Mouse (Mus musculus) midbrain, embryonic 14.5 days (tissue): ENCODE results near the gene Stx8. TPM values are rescaled to one million over a fixed set of nuclear protein-coding genes. Genes with fewer than 3 reads are reported as not detected.

Source experiments
- ATAC-seq: fragments of 200-750 bp; cut with Nextera tagmentation; 2 replicates; pipeline ENCODE4 v1.8.0; 2017; ENCODE audit warnings: moderate number of reproducible peaks, moderate library complexity; ENCODE audit not compliant: low FRiP score, low TSS enrichment
- DNase-seq: peaks from one replicate; pipeline ENCODE4 v3.0.0-alpha.2; 2015
- H3K27ac ChIP-seq: fragments of 300-500 bp; sonication (generic); replicated peaks from 2 replicates; pipeline ENCODE4 v1.5.1; 2014; ENCODE audit warnings: mild to moderate bottlenecking, low read depth, low read length, moderate library complexity
- H3K27me3 ChIP-seq: fragments of 300-500 bp; sonication (generic); 2 replicates; pipeline ENCODE4 v1.6.1; 2014; ENCODE audit warnings: low read length, control low read depth, mixed read lengths; ENCODE audit not compliant: control insufficient read depth, insufficient read depth
- H3K36me3 ChIP-seq: fragments of 300-500 bp; sonication (generic); 2 replicates; pipeline ENCODE4 v1.6.1; 2014; ENCODE audit warnings: low read length, control low read depth; ENCODE audit not compliant: control insufficient read depth, insufficient read depth
- H3K4me1 ChIP-seq: fragments of 300-500 bp; sonication (generic); 2 replicates; pipeline ENCODE4 v1.6.1; 2014; ENCODE audit warnings: mild to moderate bottlenecking, antibody characterized with exemption, low read length, control low read depth; ENCODE audit not compliant: control insufficient read depth, insufficient read depth
- H3K4me2 ChIP-seq: fragments of 300-500 bp; sonication (generic); 2 replicates; pipeline ENCODE4 v1.6.1; 2014; ENCODE audit warnings: mild to moderate bottlenecking, low read length, moderate library complexity
- H3K4me3 ChIP-seq: fragments of 300-500 bp; sonication (generic); replicated peaks from 2 replicates; pipeline ENCODE4 v1.5.1; 2014; ENCODE audit warnings: low read depth, low read length
- H3K9ac ChIP-seq: fragments of 300-500 bp; sonication (generic); replicated peaks from 2 replicates; pipeline ENCODE4 v1.6.1; 2014; ENCODE audit warnings: mild to moderate bottlenecking, low read length, moderate library complexity
- H3K9me3 ChIP-seq: fragments of 300-500 bp; sonication (generic); 2 replicates; pipeline ENCODE4 v1.6.1; 2016; ENCODE audit warnings: low read length, control low read depth, mixed read lengths; ENCODE audit not compliant: control insufficient read depth
- WGBS: fragments of 180-500 bp; shearing (Covaris S2); extraction: QIAGEN DNeasy Blood & Tissue Kit; methylation state at CpG from one replicate; pipeline ENCODE4 v1.1.7; 2014; 5-methylcytosine and 5-hydroxymethylcytosine counted together
- polyA plus RNA-seq: library from polyadenylated mRNA; unstranded; fragments of >200 nt; fragmentation: Nextera tagmentation; extraction: Ambion mirVana; gene quantifications from 2 replicates; pipeline ENCODE4 v1.2.1, GENCODE M21; 2014

Stx8 gene
- polyA plus RNA-seq, 1 experiment from 2014 or later = 64.2 TPM

DNA sequence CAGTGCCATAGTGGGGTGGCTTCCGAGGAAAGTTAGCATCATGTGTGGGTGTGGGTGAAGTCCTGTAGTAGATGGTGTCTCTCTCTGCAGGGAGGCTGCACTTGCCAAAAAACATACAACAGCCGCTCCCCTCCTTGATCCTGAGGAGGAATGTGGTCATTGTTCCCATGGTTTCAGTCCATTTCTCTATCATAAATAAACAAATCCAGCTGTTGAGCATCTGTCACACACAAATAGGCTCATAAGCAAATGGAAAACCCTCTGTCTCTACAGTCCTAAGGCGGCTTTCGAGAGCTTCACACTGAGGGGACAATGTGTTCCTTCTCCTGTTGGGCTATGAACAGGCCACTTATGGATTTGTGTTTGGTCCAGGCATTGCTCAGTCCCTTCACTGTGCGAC, 56.9 kb downstream of the Stx8 start:
- Histone ChIP-seq H3K27me3 (no peaks in the 10 kb centered on the region), H3K27ac (no peak overlapping the region), H3K9me3 (no peaks in the 10 kb centered on the region), H3K4me1 (no peaks in the 10 kb centered on the region), H3K4me3 (no peak overlapping the region), H3K36me3 (no peaks in the 10 kb centered on the region), H3K9ac (no peak overlapping the region), H3K4me2 (no peak overlapping the region)
- ATAC-seq (no peak), DNase-seq (no peak)
- WGBS = 89% methylated on average over 5 of the region's 5 CpGs

DNA sequence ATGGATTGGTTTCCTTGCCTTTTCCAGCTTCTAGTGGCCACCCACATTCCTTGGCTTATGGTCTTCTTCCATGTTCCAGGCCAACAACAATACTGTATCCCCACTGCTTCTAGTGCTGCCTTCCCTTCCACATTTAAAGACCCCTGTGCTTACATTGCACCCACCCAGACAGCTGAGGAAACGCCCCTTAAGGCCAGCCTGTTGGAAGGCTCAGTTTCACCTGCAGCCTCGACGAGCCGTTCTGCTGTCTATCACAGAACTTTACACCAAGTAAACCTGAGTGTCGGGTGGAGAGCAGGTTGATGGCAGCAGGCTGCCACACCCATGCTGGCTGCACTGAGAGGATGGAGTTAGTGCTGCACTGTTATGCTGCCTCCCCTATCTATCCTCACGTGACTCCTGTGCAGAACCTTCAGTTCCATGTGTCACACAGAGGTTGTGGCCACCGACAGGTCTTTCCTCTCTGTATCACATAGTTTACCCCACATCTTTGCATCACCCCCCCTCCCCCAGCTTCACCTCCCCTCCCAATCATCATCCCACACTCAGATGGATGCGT, 57.9 kb downstream of the Stx8 start:
- no peak overlapping the region for H3K27ac ChIP-seq
- 89% methylated on average over 8 of the region's 8 CpGs for WGBS
- DNase-seq (no peak), ATAC-seq (no peak)
- no peaks in the 10 kb centered on the region for H3K27me3 ChIP-seq
- no peaks in the 10 kb centered on the region for H3K9me3 ChIP-seq
- H3K4me2 ChIP-seq = no peak overlapping the region
- H3K4me1 ChIP-seq = no peaks in the 10 kb centered on the region
- no peak overlapping the region for H3K9ac ChIP-seq
- no peak overlapping the region for H3K4me3 ChIP-seq
- H3K36me3 ChIP-seq = no peaks in the 10 kb centered on the region

DNA sequence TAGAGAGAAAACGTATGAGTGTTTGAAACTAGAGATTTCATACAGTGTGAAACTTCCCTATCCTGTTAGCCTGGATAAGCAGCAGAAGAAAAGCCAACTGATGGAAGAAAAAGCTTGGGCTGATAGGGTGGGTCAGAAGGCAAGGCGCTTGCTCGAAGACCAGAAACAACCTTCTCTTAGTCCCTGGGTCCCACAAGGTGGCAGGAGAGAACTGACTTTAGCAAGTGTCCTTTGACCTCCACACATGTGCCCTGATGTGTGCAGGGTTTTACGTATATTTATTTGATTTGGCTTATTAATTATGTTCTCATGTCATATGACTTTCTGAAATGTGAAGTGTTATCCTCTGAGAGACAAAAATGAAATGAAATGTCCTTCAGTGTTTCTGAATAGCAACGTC, 60.6 kb downstream of the Stx8 start:
- Histone ChIP-seq H3K9me3 (no peaks in the 10 kb centered on the region), H3K36me3 (no peaks in the 10 kb centered on the region), H3K4me1 (no peaks in the 10 kb centered on the region), H3K4me2 (no peak overlapping the region), H3K27ac (no peak overlapping the region), H3K4me3 (no peak overlapping the region), H3K27me3 (no peaks in the 10 kb centered on the region), H3K9ac (no peak overlapping the region)
- 85% methylated on average over 5 of the region's 5 CpGs for WGBS
- no peak for DNase-seq
- ATAC-seq = no peak

DNA sequence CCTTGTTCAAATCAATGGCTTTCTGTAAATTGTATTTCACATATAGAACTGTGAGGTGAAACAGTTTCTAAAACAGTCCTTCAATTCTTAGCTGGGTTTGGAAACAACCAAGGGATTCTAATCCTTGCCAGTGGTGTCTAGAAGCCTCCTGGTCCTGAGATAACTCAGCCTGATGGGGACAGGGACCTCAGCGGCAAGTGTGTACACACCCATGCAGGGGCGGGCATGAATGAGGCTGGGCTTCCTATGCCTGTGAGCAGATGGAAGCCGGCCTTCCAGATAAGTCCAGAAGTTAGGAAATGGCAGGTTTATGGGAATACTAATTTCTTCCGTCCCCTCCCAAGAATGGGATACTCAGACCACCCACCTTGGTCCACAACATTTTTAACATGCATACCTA, 63.1 kb downstream of the Stx8 start:
- 79% methylated on average over 4 of the region's 4 CpGs for WGBS
- ATAC-seq (no peak), DNase-seq (no peak)
- Histone ChIP-seq H3K4me2 (no peak overlapping the region), H3K9me3 (no peaks in the 10 kb centered on the region), H3K27me3 (no peaks in the 10 kb centered on the region), H3K27ac (no peak overlapping the region), H3K9ac (no peak overlapping the region), H3K4me1 (no peaks in the 10 kb centered on the region), H3K4me3 (no peak overlapping the region), H3K36me3 (no peaks in the 10 kb centered on the region)

DNA sequence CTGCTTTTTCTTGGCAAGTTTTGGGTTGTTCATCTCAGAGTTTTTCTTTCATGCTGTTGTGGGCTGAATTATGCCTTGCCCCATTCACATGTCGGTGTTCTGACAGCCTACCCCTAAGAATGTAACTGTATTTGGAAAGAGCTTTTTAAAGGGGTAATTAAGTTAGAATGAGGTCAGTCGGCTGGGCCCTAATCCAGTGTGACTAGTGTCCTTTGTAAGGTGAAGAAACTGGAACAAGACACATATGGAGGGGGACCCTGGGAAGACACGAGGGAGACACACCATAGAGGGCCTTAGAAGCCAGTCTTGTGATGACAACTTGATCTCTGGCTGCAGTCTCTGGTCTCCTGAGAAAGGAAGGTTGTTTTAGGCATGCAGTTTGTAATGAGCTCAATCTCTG, 63.9 kb downstream of the Stx8 start:
- Histone ChIP-seq H3K9me3 (no peaks in the 10 kb centered on the region), H3K27me3 (no peaks in the 10 kb centered on the region), H3K27ac (no peak overlapping the region), H3K4me2 (no peak overlapping the region), H3K36me3 (no peaks in the 10 kb centered on the region), H3K9ac (no peak overlapping the region), H3K4me1 (no peaks in the 10 kb centered on the region), H3K4me3 (no peak overlapping the region)
- DNase-seq (no peak), ATAC-seq (no peak)
- WGBS = 8% methylated on average over 3 of the region's 3 CpGs

DNA sequence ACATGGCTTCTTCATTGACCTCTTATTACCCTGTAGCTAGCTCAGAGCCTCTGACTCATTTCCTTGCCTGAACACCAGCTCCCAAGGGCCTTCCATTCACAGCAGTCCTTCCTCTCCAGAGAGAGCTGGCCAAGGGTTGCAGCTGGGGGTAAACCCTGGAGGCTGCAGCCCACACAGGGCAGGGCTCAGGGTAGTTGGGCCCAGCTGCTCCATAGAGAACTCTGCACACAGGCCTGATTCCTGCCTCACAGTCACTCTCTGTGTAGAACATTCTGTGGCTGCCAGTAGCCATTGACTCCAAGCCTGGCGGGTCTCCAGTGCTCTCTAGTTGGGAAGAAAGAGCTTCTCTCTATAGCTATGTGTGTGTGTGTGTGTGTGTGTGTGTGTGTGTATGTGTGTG, 64.8 kb downstream of the Stx8 start:
- DNase-seq = no peak
- Histone ChIP-seq H3K36me3 (no peaks in the 10 kb centered on the region), H3K9ac (no peak overlapping the region), H3K4me2 (no peak overlapping the region), H3K4me3 (no peak overlapping the region), H3K4me1 (no peaks in the 10 kb centered on the region), H3K27me3 (no peaks in the 10 kb centered on the region), H3K27ac (no peak overlapping the region), H3K9me3 (no peaks in the 10 kb centered on the region)
- ATAC-seq = no peak
- 94% methylated on average over 1 of the region's 1 CpGs for WGBS

DNA sequence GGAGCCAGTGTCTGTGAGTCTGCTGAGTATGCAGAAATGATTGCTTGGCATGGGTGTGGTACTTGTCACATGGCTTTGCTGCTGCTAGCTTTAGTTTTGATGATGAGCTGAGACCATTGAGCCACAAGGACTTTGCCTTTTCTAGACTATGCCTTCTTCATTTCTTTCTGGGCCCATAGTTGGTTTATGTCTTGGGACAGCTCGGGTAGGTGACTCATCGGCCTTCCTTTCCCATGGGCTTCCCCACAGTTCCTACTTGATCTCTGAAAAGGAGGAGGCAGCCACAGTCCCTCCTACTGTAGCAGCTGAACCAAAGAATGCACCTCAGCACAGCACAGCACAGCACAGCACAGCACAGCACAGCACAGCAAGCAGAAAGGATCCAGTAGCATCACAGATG, 66.5 kb downstream of the Stx8 start:
- H3K4me3 ChIP-seq = no peak overlapping the region
- no peaks in the 10 kb centered on the region for H3K27me3 ChIP-seq
- no peaks in the 10 kb centered on the region for H3K4me1 ChIP-seq
- no peak overlapping the region for H3K27ac ChIP-seq
- ATAC-seq (no peak), DNase-seq (no peak)
- no peaks in the 10 kb centered on the region for H3K9me3 ChIP-seq
- H3K36me3 ChIP-seq = no peaks in the 10 kb centered on the region
- WGBS = 98% methylated on average over 2 of the region's 2 CpGs
- H3K4me2 ChIP-seq = no peak overlapping the region
- H3K9ac ChIP-seq = no peak overlapping the region

DNA sequence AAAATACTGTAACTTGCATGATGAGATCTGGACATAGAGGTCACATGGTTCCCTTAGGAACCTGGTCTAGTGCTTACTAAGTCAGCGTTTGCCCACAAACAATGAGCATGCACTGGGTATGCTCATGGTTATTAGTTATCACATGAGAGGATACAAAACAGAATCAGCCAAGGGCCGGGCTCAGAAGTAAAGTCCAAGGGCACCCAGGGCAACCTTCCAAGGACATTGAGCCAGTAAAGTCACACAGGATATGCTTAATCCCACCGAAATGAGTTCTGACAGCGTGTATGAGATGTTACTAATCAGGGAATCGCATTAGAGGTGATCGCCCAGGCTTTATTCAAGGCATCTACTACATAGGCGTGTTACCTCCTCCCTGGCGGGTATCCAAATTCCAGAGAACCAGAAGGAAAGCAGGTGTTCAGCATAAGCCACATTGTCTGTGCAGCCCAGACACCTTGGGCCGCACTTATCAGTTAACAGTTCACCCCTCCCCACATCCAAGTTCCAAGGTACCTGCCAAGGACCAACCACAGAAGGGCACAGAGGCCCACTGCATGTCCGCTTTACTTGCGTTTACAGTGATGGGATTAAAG, 67.4 kb downstream of the Stx8 start:
- Histone ChIP-seq H3K4me2 (no peak overlapping the region), H3K9ac (no peak overlapping the region), H3K4me1 (no peaks in the 10 kb centered on the region), H3K27me3 (no peaks in the 10 kb centered on the region), H3K4me3 (no peak overlapping the region), H3K36me3 (no peaks in the 10 kb centered on the region), H3K27ac (no peak overlapping the region), H3K9me3 (no peaks in the 10 kb centered on the region)
- 92% methylated on average over 11 of the region's 11 CpGs for WGBS
- ATAC-seq = no peak
- DNase-seq = no peak

DNA sequence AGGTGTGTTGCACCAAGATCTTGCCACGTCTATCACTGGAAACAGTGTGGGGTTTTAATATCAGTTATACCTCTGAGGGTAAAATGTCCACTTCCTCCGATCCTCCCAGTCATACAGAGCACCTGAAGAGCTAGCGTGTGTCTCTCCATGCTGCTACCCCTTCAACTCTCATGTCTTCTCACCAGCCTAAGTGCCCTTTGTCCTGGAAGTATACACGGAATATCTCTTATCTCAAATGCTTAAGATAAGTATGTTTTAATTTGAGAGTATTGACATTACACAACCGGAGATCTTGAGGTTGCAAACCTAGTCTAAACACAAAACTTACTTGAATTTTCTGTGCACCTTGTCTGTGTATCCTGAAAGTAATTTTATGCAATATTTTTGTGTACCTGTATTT, 68.4 kb downstream of the Stx8 start:
- Histone ChIP-seq H3K27me3 (no peaks in the 10 kb centered on the region), H3K9me3 (no peaks in the 10 kb centered on the region), H3K36me3 (no peaks in the 10 kb centered on the region), H3K9ac (no peak overlapping the region), H3K4me1 (no peaks in the 10 kb centered on the region), H3K4me2 (no peak overlapping the region), H3K4me3 (no peak overlapping the region), H3K27ac (no peak overlapping the region)
- no peak for ATAC-seq
- DNase-seq = no peak
- WGBS = 94% methylated on average over 5 of the region's 5 CpGs
